Mouse (Mus musculus) kidney, postnatal 14 days (tissue): ENCODE data around the gene Echdc2.

Source experiments
- DNase-seq: peaks from one replicate; pipeline ENCODE4 v3.0.0; 2022; ENCODE audit warnings: mixed read lengths

Gene Echdc2

DNA sequence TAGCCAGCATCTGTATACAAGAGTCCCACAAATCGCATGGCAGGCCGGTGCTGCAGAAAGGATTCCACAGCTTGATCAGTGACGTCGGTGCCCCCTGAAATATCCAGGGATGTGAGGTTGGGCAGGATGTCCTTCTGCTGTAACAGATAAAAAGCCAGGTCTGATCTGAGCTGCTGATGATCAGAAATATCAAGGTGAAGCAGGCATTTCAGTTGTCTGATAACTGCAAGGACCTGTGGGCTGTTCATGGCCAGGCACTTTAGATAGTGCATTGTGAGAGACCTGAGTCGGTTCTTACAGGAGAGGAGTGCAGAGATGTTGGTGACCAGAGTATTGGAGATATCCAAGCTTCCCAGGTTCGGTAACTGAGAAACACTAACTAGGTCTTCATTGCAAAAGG, 39.4 kb downstream of the Echdc2 start:
- DNase-seq: no peak

DNA sequence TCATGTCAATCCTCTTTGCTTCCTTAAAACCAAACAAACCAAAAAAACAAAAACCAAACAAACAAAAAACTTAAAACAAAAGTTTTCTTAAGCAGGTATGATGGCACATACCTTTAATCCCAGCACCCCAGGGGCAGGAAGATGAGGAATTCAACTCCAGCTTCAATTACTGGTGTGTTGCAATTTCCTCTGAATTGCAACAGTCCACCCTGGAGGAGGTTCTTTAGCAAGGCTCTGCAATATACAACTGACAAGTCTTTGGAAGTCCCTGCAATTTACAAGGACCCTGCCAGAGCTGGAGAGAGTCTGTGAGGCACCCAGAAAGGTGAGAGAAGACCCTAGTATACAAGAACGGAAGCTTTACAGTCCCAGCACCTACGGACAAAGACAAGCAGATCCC, 47.8 kb downstream of the Echdc2 start:
- no peak for DNase-seq

DNA sequence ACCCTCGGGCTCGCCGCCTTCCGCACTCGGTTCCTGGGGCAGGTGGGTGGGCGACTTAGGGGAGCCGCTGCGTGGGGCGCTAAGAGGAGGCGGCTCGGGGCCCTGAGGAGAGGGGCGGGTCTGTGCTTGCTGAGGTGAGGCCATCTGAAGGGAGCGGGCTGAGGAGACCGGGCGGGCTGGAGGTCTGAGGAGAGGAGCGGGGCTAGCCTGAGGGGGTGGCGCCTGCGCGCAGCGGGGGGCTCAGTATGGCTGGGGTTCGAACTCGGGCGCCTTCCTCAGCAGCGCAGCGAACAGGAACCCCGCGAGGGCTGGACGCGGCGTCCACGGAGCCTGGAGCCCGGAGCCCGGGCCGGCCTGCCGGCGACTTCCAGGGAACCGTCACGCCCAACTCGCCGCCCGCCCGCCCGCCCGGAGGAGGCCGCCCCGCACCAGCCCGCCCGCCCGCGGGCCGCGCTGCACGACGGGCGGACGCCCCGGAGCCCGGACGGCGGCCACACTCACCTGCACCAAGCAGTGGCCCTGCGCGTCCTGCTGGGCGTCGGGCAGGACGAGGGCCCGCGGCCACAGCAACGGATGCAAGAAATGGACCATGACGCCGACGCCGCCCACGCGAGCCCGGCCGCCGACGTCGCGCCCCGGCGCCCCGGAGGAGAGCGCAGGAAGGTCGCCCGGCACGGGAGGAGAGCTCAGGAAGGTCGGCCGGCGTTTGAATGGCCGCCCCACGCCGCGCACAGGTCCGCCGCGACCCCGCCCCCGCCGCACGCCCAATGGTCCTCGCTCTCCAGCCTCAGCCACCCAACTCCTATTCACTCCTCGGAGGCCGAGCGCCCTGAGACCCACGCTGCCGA, 52.3 kb downstream of the Echdc2 start, which contains the start of gene Zyg11a:
Gene Zyg11a, minus strand, starts transcription at position 717 of the 848 bp plus-strand sequence.
- DNase-seq: peak; percentile 53

DNA sequence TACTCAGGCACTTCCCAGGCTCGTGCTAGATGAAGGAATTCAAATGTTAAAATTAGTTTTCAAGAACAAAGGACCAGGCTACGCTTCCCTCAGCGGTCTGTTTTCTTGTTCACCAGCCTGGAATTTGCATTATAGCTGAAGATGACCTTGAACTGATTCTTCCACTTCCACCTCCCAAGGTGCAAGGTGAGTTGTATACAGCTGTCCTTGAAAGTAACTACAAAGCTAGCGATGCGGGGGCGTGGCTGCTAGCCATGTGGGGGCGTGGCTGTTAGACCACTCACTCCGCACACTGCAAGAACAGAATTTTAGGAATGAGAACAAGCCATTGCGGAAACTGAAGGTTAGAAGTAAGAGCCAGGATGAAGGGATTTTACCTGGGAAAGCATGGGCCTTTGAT, 53.8 kb downstream of the Echdc2 start:
- DNase-seq: peak; percentile 29

DNA sequence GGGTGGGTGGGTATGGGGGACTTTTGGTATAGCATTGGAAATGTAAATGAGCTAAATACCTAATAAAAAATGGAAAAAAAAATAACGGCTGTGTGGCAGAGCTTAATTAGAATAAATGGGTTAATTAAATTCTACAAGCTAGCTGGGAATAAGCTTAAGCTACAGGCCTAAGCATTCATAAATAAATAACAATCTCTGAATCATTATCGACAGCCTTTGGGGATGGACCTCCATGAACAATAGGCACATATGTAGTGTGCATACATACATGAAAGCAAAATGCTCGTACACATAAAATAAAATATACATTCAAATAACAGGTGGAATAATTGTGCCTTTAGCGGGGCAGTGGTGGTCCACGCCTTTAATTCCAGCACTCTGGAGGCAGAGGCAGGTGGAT, 57.3 kb downstream of the Echdc2 start:
- no peak for DNase-seq

DNA sequence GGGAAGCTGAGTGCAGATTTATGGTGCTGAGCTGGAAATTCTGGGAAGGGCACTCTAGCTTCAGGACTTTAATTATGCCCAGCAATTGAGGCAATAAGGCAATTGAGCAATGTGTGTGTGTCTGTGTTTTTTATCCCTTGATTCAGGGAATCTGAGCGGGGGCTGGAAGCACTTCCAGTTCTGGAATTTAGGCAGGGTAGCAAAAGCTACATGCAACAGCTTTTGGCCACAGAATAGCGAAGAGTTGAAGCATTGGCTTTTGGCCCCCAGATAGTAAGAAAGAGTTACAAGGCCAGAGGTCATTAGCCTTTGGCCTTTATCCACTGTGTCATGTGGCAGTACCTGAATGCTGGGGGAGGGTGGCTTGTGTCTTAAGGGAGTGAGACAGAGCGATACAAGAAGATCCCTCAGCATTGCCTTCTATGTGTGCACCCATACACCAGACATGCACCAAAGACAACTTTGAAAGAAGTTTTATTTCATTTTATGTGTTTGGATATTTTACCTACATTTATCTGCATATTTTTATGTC, 60.2 kb downstream of the Echdc2 start:
- peak; percentile 7 for DNase-seq
